Mouse (Mus musculus) kidney, adult 2 months (tissue): Measurements from ENCODE around the gene Gna13. TPM values are rescaled to one million over a fixed set of nuclear protein-coding genes. Genes with fewer than 3 reads are reported as not detected.
A peak's percentile ranks its signal among the peaks of the same experiment; 100 is the strongest.

Experiments
- DNase-seq: peaks from one replicate; pipeline ENCODE4 v3.0.0; 2021
- H3K27ac ChIP-seq: fragments of 200-500 bp; 2 replicates; pipeline ENCODE4 v1.5.1; 2012; ENCODE audit warnings: low read depth, low read length, control low read depth, inconsistent platforms; ENCODE audit not compliant: insufficient read depth
- H3K27me3 ChIP-seq: fragments of 200-500 bp; replicated peaks from 2 replicates; pipeline ENCODE4 v1.6.1; 2012; ENCODE audit warnings: mild to moderate bottlenecking, moderate library complexity, low read length, inconsistent platforms; ENCODE audit not compliant: control insufficient read depth, insufficient read depth
- H3K36me3 ChIP-seq: fragments of 200-500 bp; 2 replicates; pipeline ENCODE4 v1.6.1; 2012; ENCODE audit warnings: mild to moderate bottlenecking, moderate library complexity, low read length, inconsistent platforms; ENCODE audit not compliant: control insufficient read depth, insufficient read depth
- H3K4me1 ChIP-seq: fragments of 200-500 bp; 2 replicates; pipeline ENCODE4 v1.6.1; 2011; ENCODE audit warnings: low read length; ENCODE audit not compliant: control insufficient read depth, insufficient read depth
- H3K4me3 ChIP-seq: fragments of 200-500 bp; 2 replicates; pipeline ENCODE4 v1.5.1; 2011; ENCODE audit warnings: mild to moderate bottlenecking, low read depth, low read length, control low read depth; ENCODE audit not compliant: insufficient read depth
- CTCF ChIP-seq: fragments of 200-500 bp; conservative IDR thresholded peaks from 2 replicates; pipeline ENCODE4 v1.5.1; 2011; ENCODE audit warnings: low read depth, mild to moderate bottlenecking, control low read depth, low read length, moderate library complexity, mixed read lengths; ENCODE audit not compliant: insufficient read depth, insufficient read length
- POLR2A ChIP-seq: fragments of 200-500 bp; IDR thresholded peaks from one replicate; pipeline ENCODE4 v1.6.1; 2011; ENCODE audit warnings: low read depth, low read length, control low read depth
- WGBS: fragments of 180-500 bp; shearing (Covaris S2); methylation state at CpG from one replicate; pipeline ENCODE4 v1.1.7; 2018; 5-methylcytosine and 5-hydroxymethylcytosine counted together
- polyA plus RNA-seq: library from polyadenylated mRNA; depleted of rRNA; stranded (reverse); fragments of >200 nt; gene quantifications from 2 replicates; pipeline ENCODE4 v1.2.3, GENCODE M21; 2012

Gene Gna13
- polyA plus RNA-seq, 1 experiment = 26.6 TPM

- H3K4me1 ChIP-seq = peaks cover 3% of the 10 kb centered on the region; the same call in 1 of the 2 replicates
- WGBS = 81% methylated on average over 5 of the region's 5 CpGs
- H3K36me3 ChIP-seq = no peaks in the 10 kb centered on the region
- no peaks in the 10 kb centered on the region for H3K27me3 ChIP-seq
- no peak overlapping the region for H3K27ac ChIP-seq
- DNase-seq = no peak
- no peak overlapping the region for H3K4me3 ChIP-seq
- TF ChIP-seq CTCF (no peak), POLR2A (no peak)
Measured at GRCm38 (mm10) chr11:109414802-109415201, 52.2 kb downstream of the Gna13 start.

- 48% methylated on average over 8 of the region's 8 CpGs for WGBS
- no peak overlapping the region for H3K4me3 ChIP-seq
- TF ChIP-seq CTCF = no peak
- no peak for TF ChIP-seq POLR2A
Measured at GRCm38 (mm10) chr11:109416709-109417420, 54.2 kb downstream of the Gna13 start.

GRCm38 (mm10) chr11:109417472-109418040 lies 54.9 kb downstream of the Gna13 start:
- TF ChIP-seq CTCF (no peak), POLR2A (no peak)
- Histone ChIP-seq H3K4me1 (peaks cover 3% of the 10 kb centered on the region; the same call in 1 of the 2 replicates), H3K27ac (no peak overlapping the region), H3K36me3 (no peaks in the 10 kb centered on the region), H3K27me3 (no peaks in the 10 kb centered on the region), H3K4me3 (no peak overlapping the region)
- WGBS = 75% methylated on average over 9 of the region's 9 CpGs
- no peak for DNase-seq

More at GRCm38 (mm10) chr11:109416709-109417420, 54.2 kb downstream of the Gna13 start:
- DNase-seq = no peak
- H3K27me3 ChIP-seq = no peaks in the 10 kb centered on the region
- no peak overlapping the region for H3K27ac ChIP-seq
- no peaks in the 10 kb centered on the region for H3K36me3 ChIP-seq
- peaks cover 3% of the 10 kb centered on the region; the same call in 1 of the 2 replicates for H3K4me1 ChIP-seq

GRCm38 (mm10) chr11:109419461-109419860 lies 56.8 kb downstream of the Gna13 start:
- H3K36me3 ChIP-seq = no peaks in the 10 kb centered on the region
- H3K4me1 ChIP-seq = peaks cover 3% of the 10 kb centered on the region; the same call in 1 of the 2 replicates
- WGBS = 32% methylated on average over 4 of the region's 4 CpGs
- no peak overlapping the region for H3K27ac ChIP-seq
- H3K27me3 ChIP-seq = no peaks in the 10 kb centered on the region
- no peak for TF ChIP-seq POLR2A
- no peak for TF ChIP-seq CTCF
- DNase-seq = peak; percentile 31
- H3K4me3 ChIP-seq = no peak overlapping the region

GRCm38 (mm10) chr11:109419961-109420566 lies 57.4 kb downstream of the Gna13 start:
- no peak for DNase-seq
- H3K4me1 ChIP-seq = peaks cover 3% of the 10 kb centered on the region; the same call in 1 of the 2 replicates
- WGBS = 32% methylated on average over 16 of the region's 16 CpGs
- H3K4me3 ChIP-seq = no peak overlapping the region
- no peak for TF ChIP-seq CTCF
- TF ChIP-seq POLR2A = no peak
- no peak overlapping the region for H3K27ac ChIP-seq
- H3K36me3 ChIP-seq = no peaks in the 10 kb centered on the region
- no peaks in the 10 kb centered on the region for H3K27me3 ChIP-seq

GRCm38 (mm10) chr11:109420567-109420962 lies 57.9 kb downstream of the Gna13 start:
- Histone ChIP-seq H3K4me3 (no peak overlapping the region), H3K36me3 (no peaks in the 10 kb centered on the region), H3K27ac (no peak overlapping the region), H3K4me1 (peaks cover 3% of the 10 kb centered on the region; the same call in 1 of the 2 replicates), H3K27me3 (no peaks in the 10 kb centered on the region)
- 77% methylated on average over 14 of the region's 14 CpGs for WGBS
- no peak for DNase-seq
- TF ChIP-seq CTCF = no peak

- DNase-seq = no peak
- Histone ChIP-seq H3K27ac (no peak overlapping the region), H3K36me3 (no peaks in the 10 kb centered on the region), H3K4me3 (no peak overlapping the region), H3K4me1 (peaks cover 3% of the 10 kb centered on the region; the same call in 1 of the 2 replicates), H3K27me3 (no peaks in the 10 kb centered on the region)
- WGBS = 80% methylated on average over 5 of the region's 5 CpGs
- TF ChIP-seq POLR2A = no peak
- no peak for TF ChIP-seq CTCF
Measured at GRCm38 (mm10) chr11:109421205-109421604, 58.6 kb downstream of the Gna13 start.
